Mouse (Mus musculus) intestine, postnatal 0 days (tissue): Measurements from ENCODE around the gene Rhoj. TPM values are rescaled to one million over a fixed set of nuclear protein-coding genes. Genes with fewer than 3 reads are reported as not detected.

Experiments
- ATAC-seq: fragments of 200-750 bp; cut with Nextera tagmentation; 2 replicates; pipeline ENCODE4 v1.8.0; 2017; ENCODE audit warnings: mild to moderate bottlenecking, moderate TSS enrichment, moderate library complexity
- H3K27ac ChIP-seq: fragments of 300-500 bp; sonication (generic); 2 replicates; pipeline ENCODE4 v1.5.1; 2014; ENCODE audit warnings: mild to moderate bottlenecking, low read depth, low read length, moderate library complexity
- H3K27me3 ChIP-seq: fragments of 300-500 bp; sonication (generic); replicated peaks from 2 replicates; pipeline ENCODE4 v1.6.1; 2014; ENCODE audit warnings: low read length, mixed read lengths; ENCODE audit not compliant: control insufficient read depth, insufficient read depth
- H3K36me3 ChIP-seq: fragments of 300-500 bp; sonication (generic); 2 replicates; pipeline ENCODE4 v1.6.1; 2014; ENCODE audit warnings: mild to moderate bottlenecking, moderate library complexity; ENCODE audit not compliant: control insufficient read depth, insufficient read depth
- H3K4me1 ChIP-seq: fragments of 300-500 bp; sonication (generic); replicated peaks from 2 replicates; pipeline ENCODE4 v1.6.1; 2014; ENCODE audit warnings: antibody characterized with exemption, low read length, mixed read lengths; ENCODE audit not compliant: control insufficient read depth, insufficient read depth
- H3K4me2 ChIP-seq: fragments of 300-500 bp; sonication (generic); replicated peaks from 2 replicates; pipeline ENCODE4 v1.6.1; 2014; ENCODE audit warnings: low read depth, mild to moderate bottlenecking, moderate library complexity
- H3K4me3 ChIP-seq: fragments of 300-500 bp; sonication (generic); 2 replicates; pipeline ENCODE4 v1.5.1; 2014; ENCODE audit warnings: low read depth, low read length
- H3K9ac ChIP-seq: fragments of 300-500 bp; sonication (generic); 2 replicates; pipeline ENCODE4 v1.6.1; 2014; ENCODE audit warnings: mild to moderate bottlenecking, low read depth, low read length
- H3K9me3 ChIP-seq: fragments of 300-500 bp; sonication (generic); 2 replicates; pipeline ENCODE4 v1.6.1; 2016; ENCODE audit warnings: mixed run types; ENCODE audit not compliant: control insufficient read depth
- CTCF ChIP-seq: sonication (generic); IDR thresholded peaks from 2 replicates; pipeline ENCODE4 v1.5.1; 2016; ENCODE audit warnings: low read depth, mild to moderate bottlenecking, control low read depth, antibody characterized with exemption, moderate library complexity
- WGBS: fragments of 180-500 bp; shearing (Covaris S2); extraction: QIAGEN DNeasy Blood & Tissue Kit; methylation state at CpG from one replicate; pipeline ENCODE4 v1.1.7; 2014; 5-methylcytosine and 5-hydroxymethylcytosine counted together
- polyA plus RNA-seq: library from polyadenylated mRNA; unstranded; fragments of >200 nt; fragmentation: Nextera tagmentation; extraction: Ambion mirVana; gene quantifications from 2 replicates; pipeline ENCODE4 v1.2.1, GENCODE M21; 2015

The Rhoj gene
- polyA plus RNA-seq, 1 experiment from 2014 or later: 27.9 TPM

DNA sequence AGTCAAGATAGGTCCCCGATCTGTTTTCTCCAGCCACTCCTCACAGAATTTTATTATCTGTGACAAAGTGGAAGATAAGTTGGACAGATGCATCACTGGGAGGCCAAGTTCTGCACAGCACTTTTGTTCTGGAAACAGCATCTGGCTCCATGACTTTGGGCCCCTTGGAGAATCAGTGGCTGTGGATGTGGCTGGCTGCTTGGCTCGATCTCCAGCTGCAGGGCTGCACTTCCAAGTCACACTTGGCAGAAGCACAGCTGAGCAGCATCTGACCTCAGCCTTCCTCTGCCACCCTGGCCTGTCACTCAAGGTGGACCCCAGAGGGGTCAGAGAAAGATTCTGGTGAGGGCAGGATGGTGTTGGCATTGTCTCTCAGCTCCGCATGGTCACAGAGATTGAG, 22.0 kb upstream of the Rhoj start:
- H3K9ac ChIP-seq: no peak overlapping the region
- no peak overlapping the region for H3K27ac ChIP-seq
- ATAC-seq: no peak
- no peak for TF ChIP-seq CTCF
- no peak overlapping the region for H3K4me2 ChIP-seq
- H3K4me1 ChIP-seq: no peaks in the 10 kb centered on the region; the same call in 1 of the 2 replicates
- no peaks in the 10 kb centered on the region for H3K9me3 ChIP-seq
- no peak overlapping the region for H3K4me3 ChIP-seq
- 64% methylated on average over 3 of the region's 3 CpGs for WGBS
- no peaks in the 10 kb centered on the region for H3K27me3 ChIP-seq
- no peaks in the 10 kb centered on the region for H3K36me3 ChIP-seq

DNA sequence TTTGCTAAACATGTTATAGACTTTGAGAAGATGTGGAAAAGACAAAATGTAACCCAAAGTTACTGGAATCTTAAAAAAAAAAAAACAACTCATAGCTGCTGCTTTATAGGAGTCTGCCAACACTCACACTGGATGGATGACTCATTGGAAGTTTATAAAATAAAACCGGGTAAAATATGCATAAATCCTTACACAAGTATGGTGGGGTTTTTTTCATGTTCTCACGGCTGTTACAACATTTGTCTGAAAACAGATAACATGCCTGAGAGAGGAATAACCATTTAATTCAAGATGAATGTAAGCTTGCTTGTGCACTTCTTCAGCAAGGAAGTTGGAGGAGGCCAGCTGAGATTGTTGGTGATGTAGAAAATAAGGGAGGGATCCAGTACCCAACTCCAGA, 17.6 kb upstream of the Rhoj start:
- no peak overlapping the region for H3K4me2 ChIP-seq
- 58% methylated on average over 2 of the region's 2 CpGs for WGBS
- no peak for TF ChIP-seq CTCF

DNA sequence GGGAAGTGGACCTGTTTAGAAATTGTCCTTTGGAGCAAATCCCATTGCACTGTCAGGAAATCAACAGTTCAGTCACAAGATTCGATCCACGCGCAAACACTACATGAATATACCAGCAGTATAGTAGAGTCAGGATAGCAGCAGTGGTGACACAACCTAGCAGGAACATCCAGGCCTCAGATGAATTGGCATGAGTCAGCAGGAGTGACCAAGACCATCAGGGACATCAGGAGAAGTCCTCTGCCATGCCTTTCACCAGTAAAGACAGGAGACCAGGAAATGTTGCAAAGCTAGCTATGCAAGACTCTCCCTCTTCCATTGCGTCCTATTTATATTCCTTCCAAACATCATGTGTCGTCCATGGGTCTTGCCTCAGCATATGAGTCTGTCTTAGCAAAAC, 16.6 kb upstream of the Rhoj start:
- no peak overlapping the region for H3K4me3 ChIP-seq
- ATAC-seq: no peak
- H3K4me1 ChIP-seq: no peaks in the 10 kb centered on the region
- no peak for TF ChIP-seq CTCF
- no peak overlapping the region for H3K4me2 ChIP-seq
- H3K36me3 ChIP-seq: no peaks in the 10 kb centered on the region
- H3K27me3 ChIP-seq: no peaks in the 10 kb centered on the region
- H3K9ac ChIP-seq: no peak overlapping the region
- 95% methylated on average over 5 of the region's 5 CpGs for WGBS
- H3K9me3 ChIP-seq: no peaks in the 10 kb centered on the region
- no peak overlapping the region for H3K27ac ChIP-seq

More for the DNA sequence above, 17.6 kb upstream of the Rhoj start:
- H3K27ac ChIP-seq: no peak overlapping the region
- no peak overlapping the region for H3K9ac ChIP-seq
- H3K9me3 ChIP-seq: no peaks in the 10 kb centered on the region
- no peaks in the 10 kb centered on the region for H3K4me1 ChIP-seq
- H3K36me3 ChIP-seq: no peaks in the 10 kb centered on the region
- H3K27me3 ChIP-seq: no peaks in the 10 kb centered on the region
- ATAC-seq: no peak
- no peak overlapping the region for H3K4me3 ChIP-seq

DNA sequence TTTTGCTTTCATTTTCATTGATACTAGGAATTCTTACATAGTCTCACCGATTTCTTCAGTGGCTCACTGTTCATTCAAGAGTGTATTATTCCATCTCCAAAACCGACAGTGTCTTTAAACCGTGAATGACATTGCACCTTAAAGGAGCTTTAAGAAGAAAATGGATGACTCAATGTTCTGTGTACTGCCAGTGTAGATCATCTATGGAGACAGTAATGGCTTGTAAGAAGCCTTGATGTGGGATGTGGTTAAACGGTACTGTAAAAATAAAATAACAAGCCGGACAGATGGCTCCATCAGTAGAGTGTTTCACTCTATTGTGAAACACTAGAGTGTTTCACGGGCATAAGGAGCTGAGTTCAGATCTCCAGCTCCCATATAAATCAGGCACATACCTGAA, 15.2 kb upstream of the Rhoj start:
- no peaks in the 10 kb centered on the region for H3K27me3 ChIP-seq
- no peaks in the 10 kb centered on the region for H3K4me1 ChIP-seq
- H3K9ac ChIP-seq: no peak overlapping the region
- H3K4me3 ChIP-seq: no peak overlapping the region
- no peak overlapping the region for H3K4me2 ChIP-seq
- no peaks in the 10 kb centered on the region for H3K36me3 ChIP-seq
- ATAC-seq: no peak
- H3K27ac ChIP-seq: no peak overlapping the region
- H3K9me3 ChIP-seq: no peaks in the 10 kb centered on the region
- WGBS: 90% methylated on average over 6 of the region's 6 CpGs
- no peak for TF ChIP-seq CTCF

DNA sequence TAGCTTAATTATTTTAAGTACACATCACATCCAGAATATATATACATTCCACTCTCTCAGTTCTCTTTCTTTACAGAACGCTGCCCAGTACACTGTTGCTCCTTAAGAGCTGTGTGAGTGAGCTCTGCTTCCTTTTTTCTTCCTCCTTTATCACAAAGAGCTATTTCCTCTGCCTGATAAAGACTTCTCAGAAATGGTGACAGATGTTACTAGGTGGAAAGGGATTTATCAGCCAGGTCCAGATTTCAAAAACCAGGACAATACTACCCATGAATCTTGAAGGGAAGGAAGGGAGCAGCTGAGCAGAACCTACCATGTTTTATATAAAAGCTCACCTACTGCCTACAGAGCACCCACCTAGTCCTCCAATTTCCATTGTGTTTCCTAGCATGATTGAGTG, 8.3 kb upstream of the Rhoj start:
- Histone ChIP-seq H3K9ac (no peak overlapping the region), H3K9me3 (no peaks in the 10 kb centered on the region), H3K36me3 (no peaks in the 10 kb centered on the region), H3K27ac (no peak overlapping the region), H3K27me3 (no peaks in the 10 kb centered on the region), H3K4me2 (no peak overlapping the region), H3K4me3 (no peak overlapping the region), H3K4me1 (no peaks in the 10 kb centered on the region)
- ATAC-seq: no peak
- WGBS: 45% methylated on average over 1 of the region's 1 CpGs
- TF ChIP-seq CTCF: no peak

DNA sequence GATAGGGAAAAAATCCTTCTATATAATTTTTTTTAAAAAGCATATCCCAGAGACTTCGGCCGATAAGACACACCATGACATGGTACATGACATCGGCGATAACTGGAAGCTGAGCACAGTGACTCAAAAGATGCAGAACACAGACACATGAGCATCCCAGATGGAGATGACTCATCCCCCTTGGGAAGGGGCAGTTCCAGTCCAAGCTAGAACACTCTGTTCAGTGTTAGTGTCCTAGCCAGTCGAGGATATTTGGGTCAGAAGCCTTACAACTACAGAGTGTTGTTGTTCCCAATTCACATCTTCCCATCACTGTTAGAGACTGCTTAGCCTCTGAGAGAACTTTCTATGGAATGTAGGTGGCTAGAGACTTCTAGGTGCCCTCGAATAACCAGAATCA, 4.0 kb upstream of the Rhoj start:
- Histone ChIP-seq H3K4me1 (0 out of 2 replicates have a peak, but pooled peaks cover 3% of the 10 kb centered on the region), H3K4me2 (no peak overlapping the region), H3K9ac (no peak overlapping the region), H3K4me3 (no peak overlapping the region), H3K27me3 (no peaks in the 10 kb centered on the region), H3K27ac (no peak overlapping the region), H3K36me3 (no peaks in the 10 kb centered on the region), H3K9me3 (no peaks in the 10 kb centered on the region)
- no peak for TF ChIP-seq CTCF
- no peak for ATAC-seq
- WGBS: 86% methylated on average over 6 of the region's 6 CpGs

DNA sequence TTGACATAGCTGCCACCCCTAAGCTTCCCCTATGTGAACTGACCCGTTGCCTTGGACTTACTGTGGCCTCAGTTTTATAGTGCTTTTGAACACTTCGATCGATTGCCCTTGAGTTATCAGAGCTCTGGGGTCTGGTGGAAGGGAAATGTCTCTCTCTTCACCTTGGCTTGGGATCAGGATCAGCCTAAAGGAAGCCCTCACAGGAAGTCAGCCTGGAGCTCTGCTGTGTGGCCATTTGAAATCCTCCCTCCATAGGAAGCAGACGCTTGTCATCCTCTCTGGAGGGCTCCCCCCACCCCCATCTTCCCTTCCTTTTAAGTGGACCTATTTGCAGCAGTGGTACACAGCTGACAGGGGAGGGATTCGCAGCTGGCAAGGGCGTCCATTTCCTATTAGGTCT, 1.6 kb downstream of the Rhoj start:
- no peak for TF ChIP-seq CTCF
- peak overlapping the region; percentile 49 for H3K4me3 ChIP-seq
- H3K36me3 ChIP-seq: no peaks in the 10 kb centered on the region
- H3K4me2 ChIP-seq: peak overlapping the region; percentile 72
- no peak overlapping the region for H3K27ac ChIP-seq
- H3K27me3 ChIP-seq: no peaks in the 10 kb centered on the region
- WGBS: 43% methylated on average over 6 of the region's 6 CpGs
- H3K9ac ChIP-seq: no peak overlapping the region
- H3K9me3 ChIP-seq: no peaks in the 10 kb centered on the region
- 0 out of 2 replicates have a peak, but pooled peaks cover 3% of the 10 kb centered on the region for H3K4me1 ChIP-seq
- ATAC-seq: no peak
